Mouse (Mus musculus) layer of hippocampus, postnatal 36 days (tissue): ENCODE measurements around the gene Acot12. TPM values are rescaled to one million over a fixed set of nuclear protein-coding genes. Genes with fewer than 3 reads are reported as not detected.

ENCODE experiments used
- DNase-seq, 2 experiments: peaks; one replicate each; pipeline ENCODE4 v3.0.0; 2022
- total RNA-seq, 2 experiments: library from RNA; stranded (reverse); gene quantifications; 2 replicates each; pipeline ENCODE4 v1.2.3; 2021

Acot12 gene
- total RNA-seq, result under 1 TPM; 0.46 to 0.70 TPM

DNA sequence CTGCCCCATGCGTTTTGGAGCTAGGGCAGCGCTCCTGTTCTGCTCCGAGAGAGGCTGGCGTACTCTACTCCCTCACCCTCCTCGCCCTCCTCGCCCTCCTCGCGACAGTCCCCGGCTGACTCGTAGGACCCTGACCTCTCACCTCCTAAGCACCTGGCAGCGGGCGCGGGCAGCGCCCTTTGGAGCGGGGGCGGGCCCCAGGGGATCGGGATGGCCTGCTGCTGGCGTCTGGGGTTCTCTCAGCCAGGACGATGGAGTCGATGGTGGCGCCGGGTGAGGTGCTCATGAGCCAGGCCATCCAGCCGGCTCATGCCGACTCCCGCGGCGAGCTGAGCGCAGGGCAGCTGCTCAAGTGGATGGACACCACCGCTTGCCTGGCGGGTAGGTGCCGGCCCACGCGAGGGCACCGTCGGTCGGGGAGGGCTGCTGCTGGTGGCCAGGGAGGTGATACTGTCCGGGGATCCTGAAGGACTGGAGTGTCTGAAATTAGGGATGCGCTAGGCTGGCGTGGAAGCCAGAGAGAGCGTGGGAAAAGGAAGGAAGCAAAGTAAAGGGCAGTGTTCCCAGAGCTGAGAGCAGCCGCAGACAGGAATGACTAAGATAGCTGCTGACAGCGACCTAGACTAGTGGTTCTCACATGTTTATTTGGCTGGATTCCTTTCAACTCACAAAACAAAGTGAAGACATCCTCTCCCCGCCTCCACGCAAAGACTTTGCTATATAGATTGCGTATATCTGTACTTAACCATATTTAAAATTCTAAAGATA lies at the start of gene Acot12:
TSS of gene Acot12 (plus strand) at position 233 of the 768 bp plus-strand sequence.
- peak in 1 of 2 experiments; percentile 20 for DNase-seq

DNA sequence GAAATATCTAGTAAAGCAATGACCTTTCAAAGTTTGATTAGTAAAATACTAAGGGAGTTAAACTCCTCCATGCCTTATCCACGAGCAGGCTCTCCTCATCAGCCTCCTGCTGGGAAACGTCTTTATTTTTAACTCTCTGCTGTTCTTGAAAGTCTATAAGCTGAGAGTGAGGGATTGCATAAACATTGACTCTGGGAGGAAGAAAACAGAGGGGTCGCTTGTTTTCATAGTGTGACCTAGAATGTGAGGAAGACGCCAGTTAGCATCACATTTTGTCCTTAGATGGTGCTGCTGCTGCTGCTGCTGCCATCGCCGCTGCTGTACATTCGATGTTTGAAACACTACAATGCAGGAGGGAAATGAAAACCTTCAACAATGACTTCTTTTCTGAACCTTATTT lies 47.7 kb upstream of the Acot12 start:
- no peak for DNase-seq

DNA sequence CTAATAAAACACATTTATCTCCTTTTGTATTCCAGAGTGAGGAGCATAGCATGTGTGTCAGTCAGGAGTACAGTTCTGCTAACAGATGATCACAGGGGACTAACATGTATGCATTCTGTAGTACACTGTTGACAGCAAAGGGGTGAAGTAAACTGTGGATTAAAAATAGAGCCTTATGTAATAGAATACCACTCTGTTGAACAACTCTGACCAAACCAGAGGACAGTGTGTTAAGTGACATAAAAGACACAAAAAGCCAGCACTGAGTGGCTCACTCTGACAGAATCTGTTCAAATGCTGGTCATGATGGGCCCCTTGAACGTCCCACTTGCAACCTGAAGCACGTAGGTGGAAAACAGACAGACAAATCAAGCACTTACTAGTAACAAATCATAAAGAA lies 45.9 kb upstream of the Acot12 start:
- no peak for DNase-seq

DNA sequence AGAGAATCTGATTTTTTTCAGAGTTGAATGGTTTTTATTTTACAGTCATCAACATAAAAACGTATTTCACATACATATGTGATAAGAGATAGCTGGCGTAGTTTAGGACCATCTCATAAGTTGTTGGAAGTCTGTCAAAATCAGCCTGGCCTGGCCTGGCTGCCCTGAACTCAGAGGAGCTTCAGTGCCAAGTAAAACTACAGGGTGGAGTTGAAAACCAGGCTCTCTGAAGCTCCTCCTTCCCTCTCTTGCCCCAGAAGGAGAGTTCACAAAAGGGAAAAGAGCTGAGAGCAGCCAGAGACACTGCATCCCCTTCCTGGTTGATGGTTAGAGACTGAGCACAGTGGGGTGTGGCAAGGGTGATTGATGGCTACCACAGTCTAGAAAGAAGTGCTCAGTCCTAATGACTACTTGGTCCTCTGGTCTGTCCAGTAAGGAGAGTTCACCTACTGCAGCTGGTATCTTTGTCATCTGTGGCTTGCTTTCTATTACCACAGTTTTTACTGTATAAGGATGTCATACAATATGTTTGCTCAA lies 45.1 kb upstream of the Acot12 start:
- no peak for DNase-seq

DNA sequence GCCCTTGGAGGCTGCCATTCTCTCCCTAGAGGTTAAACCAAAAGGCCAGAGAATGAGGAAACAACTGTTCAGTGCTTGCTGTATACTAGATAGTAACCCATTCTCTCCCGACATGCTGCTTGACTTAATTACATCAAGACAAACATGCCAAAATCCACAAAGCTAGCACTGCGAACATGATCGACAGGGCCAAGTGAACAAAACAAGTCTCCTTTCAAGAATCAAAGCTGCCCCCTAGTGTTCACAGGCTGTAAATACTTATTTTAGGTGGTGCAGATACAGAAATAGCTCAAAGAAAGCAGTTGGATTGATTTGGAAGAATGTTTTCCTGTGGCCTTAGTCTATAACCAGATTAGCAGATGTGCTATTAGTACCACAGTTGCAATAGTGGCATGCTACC lies 44.3 kb upstream of the Acot12 start:
- no peak for DNase-seq

DNA sequence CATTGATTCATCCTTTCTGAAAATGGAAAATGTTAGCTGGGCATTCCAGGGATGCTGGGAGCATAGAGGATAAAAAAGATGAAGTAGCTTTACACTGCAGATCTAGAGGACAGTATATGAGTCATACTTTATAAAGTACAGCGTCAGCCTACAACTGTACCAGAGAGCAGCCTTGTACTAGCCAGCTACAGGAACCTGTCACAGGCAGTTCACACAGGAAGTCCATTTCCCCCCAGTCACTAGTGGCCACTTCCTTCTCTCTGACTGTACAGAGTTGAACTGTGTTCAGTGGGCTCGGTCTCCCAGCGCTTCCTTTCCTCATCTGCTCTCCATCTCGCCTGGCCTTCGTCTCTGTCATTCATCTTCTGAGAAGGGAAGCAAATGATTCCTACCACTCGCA lies 39.0 kb upstream of the Acot12 start:
- no peak for DNase-seq

DNA sequence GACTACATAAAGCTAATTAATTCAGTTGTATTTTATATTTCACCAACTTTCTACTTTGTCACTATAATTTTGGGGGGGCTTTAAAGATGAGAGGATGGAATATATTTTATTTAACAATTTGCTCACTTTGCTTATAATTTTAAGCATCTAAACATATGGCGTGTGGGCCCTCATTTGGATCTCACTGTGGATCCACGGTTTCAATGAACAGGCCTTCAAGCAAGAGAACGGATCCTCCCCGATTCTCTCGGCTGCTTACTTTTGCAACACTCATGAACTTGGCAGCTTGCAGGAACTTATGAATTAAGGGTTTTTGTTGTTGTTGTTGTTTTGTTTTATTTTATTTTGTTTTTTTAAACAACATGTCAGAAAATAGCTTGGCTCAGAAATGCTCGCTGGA lies 21.8 kb upstream of the Acot12 start:
- DNase-seq, result no peak

DNA sequence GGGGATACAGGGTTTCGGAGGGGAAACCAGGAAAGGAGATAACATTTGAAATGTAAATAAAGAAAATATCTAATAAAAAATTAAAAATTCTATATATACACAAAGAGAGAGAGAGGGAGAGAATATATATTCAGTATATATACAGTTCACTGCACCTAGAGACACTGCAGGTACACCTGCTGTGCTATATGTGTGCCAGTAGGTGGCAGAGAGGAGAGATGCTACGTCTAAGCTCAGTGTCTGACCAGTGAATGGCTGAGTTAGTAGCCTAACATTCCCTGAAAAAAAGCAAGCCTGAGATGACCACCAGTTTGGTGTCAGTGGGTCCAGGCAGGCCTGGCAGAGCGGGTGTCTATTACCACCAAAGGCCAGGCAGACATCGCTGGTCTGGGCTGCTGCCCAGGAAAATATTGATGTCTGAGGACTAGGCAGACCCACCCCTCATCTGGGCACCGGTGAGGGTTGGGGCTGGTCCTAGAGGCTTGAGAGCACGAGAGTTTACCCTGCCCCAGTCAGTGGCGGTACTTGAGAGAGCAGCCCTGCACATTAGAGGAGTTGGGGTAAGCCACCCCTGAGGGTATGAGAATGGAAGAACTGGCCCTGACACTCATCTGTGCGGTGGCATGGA lies 18.1 kb upstream of the Acot12 start:
- DNase-seq, result no peak

DNA sequence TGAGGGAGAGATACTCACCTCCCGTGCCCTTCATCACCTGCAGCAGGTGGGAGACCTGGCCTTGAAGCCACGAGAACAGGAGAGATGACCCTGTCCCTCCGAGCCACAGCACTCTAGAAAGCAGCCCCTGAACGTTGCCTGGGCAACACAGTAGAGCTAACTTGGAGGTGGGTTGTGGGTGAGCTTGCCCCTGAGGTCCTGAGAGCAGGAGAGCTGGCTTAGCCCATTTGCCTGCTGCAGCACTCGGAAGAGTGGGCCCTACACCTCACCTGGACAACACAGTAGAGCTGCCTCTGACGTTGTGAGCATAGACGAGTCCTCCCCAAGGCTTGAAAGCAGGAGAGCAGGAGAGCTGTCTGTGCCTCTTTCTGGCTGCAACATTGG lies 17.6 kb upstream of the Acot12 start:
- no peak for DNase-seq

DNA sequence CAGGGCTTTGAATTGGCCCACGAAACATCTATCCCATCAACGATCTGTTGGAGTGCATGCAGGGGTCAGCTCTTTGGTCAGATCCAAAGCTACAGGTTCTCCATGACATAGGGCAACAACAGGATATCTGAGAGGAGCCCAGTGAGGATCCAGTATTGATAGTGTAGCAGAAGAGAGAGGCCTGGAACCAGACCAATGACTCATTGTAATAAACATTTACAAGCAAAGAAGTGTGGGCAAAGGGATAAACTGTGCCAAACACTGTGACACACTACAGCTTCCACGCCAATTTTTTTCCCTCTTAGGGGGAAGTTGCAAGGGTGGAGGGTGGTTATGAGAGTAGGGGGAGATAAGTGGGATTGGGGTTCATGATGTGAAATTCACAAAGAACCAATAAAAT lies 17.1 kb upstream of the Acot12 start:
- DNase-seq, result no peak

DNA sequence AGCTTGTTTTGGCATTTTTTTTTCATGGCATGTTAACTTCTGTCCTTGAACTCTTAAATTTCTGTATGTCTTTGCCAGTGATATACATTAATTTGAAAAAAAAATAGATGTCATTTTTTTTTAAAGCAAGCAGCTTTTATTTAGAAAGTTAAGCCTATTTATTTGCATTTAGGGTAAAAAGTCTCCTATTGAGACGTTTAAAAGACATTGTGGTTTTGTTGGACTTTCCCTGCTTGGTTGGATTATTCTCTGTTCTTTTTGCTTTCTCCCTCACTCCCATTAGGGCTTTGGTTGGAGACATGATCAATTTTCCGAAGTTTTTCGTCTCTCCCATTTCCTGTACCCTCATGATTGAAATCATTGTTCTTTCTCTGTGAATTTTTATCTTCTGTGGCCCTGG lies 16.2 kb upstream of the Acot12 start:
- no peak for DNase-seq

DNA sequence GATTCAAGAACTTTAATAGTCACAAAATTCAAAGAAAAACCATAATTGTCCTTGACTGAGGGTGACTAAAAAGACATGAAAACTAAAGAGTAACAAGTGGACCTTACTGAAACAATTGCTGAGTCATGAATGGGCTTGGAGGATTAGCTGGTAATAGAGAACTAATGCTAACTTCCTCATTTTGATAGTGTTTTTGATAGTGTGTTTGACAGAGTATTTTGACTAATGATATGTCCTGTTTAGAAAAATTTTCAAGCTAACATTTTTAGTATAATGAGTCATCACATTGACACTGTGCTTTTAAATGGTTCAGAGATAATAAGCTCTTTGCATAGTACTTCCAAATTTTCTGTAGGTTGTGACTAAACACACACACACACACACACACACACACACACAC lies 13.4 kb upstream of the Acot12 start:
- no peak for DNase-seq

DNA sequence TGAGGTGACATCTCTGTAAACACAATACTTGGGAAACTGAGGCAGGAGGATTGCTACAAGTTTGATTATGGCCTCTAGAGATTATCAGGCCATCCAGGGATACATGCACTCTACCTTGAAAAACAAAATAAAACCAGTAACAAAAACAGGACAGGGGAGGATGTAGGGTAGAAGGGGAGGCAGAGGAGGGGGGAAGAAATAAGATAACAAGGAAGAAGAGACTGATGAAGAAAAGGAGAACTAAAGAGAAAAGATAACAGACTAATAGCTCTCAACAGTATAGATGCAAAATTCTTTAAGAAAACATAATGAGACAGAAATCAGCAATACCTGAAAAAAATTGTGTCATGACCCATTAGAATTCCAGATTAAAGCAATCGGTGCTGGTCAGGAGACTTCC lies 4.1 kb upstream of the Acot12 start:
- DNase-seq, result no peak

DNA sequence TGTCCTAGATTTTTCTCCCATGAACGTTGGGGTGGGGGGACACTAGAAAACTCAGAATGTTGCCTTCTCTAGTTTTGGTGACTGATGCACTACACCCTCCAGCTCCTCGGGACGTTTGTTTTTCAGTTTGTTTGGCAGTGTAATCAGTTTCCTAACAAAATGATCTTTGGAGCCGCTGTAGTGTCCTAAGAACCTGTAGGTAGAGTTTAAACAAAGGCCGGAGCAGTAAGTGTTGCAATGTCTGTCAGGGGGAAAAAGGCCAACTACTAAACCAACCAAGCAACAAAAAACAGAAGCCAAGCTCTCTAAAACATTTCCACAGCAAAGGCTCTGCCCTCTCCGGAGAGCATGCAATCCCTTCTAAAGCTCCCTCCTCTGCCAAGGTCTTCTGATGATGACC lies 461 bp upstream of the Acot12 start:
- no peak for DNase-seq

DNA sequence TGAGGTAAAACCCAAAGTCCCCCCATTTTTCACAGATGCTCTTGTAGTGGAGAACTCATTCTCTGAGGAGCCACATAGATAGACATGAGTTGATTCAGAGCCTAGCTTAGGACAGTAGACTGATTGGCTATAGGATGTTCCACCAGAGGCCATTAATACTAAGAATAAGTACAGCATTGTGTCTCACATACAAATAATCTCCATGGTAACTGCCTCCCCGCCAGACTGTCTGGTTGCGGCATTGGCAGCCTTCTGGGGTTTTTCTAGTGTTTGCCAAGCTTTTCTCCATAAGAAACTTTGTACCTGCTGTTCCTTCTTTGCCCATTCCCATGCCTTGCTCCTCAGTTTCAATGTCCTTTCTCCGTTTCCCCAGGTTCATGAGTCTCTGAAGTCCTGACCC lies 1.9 kb downstream of the Acot12 start:
- no peak for DNase-seq

DNA sequence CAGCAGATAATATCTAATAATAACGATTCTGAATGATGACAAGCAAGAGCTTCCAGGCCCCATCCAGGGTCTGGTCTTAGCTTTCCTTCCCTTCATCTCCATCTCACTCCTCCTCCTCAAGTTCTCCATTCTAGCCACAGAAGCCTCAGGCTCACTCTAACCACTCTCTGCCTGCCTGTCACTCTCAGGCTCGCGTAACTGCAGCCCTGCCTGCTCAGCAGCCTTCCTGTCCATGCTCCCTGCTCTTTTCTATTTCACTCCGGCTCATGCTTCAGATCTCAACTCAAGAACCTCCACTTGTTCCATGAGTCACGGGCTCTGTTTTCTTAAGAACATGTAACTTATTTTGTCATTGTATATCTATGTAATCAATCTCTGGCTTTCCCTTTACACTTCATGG lies 5.2 kb downstream of the Acot12 start:
- DNase-seq, result no peak

DNA sequence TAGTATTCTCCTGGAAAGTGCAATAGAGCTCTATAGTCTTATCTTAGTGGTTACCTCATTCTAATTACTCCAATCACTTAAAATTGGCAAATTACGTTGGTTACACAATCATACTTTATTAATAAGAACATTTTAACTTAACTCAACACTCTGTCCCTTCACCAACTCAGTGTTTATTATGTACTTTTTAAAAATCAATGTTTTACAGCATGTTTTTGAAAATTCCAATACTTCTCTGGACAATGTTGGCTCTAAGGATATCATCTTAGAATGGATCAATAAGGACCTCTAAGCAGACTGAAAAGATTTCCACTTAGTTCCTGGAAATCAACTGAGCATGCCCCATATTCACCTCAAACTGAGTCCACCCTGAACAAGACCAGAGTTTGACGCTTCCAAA lies 7.1 kb downstream of the Acot12 start:
- no peak for DNase-seq

DNA sequence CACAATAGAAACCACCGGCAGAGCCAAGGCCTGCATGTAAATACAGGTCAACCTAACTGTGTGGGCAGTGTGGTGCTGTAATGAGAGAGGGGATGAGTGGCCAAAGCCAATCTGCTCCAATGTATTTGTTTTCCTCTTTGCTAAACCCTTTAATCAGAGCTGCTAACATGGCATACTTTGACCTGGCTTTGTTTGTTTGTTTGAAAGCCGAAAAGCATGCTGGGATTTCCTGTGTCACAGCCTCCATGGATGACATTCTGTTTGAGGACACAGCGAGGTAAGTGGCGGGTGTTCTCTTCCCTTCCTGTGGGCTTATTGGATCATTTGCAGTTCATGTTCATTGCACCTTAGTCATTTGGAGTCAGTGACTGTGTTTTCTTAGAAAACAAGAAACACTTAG lies 8.7 kb downstream of the Acot12 start:
- no peak for DNase-seq

DNA sequence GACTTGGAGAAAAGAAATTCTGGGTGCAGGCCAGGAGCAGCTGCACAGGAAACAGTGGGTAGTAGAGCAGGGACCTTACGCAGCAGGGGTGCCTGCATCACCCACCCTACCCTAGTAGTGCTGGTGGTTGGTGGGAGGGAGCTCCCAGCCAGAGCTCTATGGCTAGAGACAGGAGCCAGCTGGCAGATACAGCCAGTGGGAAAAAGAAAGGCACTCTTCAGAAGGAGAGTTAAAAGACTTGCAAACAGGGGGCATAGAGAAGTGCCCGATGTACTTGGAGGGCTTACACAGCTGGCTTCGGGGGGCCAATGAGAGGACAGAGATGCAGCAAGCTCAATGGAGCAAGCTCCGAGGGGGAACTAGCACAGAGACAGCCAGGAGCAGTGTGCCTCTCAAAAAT lies 12.4 kb downstream of the Acot12 start:
- no peak for DNase-seq

DNA sequence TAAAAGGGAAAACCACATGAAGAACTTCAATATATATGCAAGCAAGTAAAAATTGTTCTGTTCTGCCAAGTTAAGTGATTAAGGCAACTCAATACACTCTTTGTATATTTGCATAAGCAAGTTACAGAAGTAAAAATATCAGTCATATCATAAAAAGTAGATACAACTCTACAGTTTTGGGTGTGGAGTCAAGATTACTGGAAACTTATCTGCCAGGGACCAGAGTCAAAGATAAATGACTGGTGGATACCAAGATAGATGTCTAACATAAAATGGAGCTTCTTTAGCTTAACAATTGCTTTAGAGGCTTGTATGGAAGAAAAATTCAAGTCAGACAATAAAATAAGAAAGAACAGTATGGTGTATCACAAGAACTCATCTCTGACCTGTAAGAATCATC lies 13.4 kb downstream of the Acot12 start:
- no peak for DNase-seq

DNA sequence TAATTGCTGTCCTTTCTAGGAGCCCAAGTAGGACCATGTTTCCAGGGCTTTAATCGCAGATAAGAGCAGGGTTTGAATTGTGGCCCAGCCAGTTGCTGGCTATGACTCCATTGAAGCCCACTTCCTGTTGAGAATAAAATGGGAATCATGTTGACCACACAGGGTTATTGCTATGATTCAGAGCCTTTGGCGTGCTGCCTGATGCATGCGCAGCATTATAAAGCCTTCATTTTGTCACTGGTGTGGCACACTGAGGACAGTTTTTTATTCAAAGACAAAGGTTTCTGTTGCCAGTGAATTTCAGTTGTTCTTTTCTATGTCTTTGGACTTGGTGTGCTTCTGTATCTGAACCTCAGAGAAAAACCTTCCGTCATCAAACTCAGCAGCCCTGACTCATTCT lies 14.9 kb downstream of the Acot12 start:
- no peak for DNase-seq

DNA sequence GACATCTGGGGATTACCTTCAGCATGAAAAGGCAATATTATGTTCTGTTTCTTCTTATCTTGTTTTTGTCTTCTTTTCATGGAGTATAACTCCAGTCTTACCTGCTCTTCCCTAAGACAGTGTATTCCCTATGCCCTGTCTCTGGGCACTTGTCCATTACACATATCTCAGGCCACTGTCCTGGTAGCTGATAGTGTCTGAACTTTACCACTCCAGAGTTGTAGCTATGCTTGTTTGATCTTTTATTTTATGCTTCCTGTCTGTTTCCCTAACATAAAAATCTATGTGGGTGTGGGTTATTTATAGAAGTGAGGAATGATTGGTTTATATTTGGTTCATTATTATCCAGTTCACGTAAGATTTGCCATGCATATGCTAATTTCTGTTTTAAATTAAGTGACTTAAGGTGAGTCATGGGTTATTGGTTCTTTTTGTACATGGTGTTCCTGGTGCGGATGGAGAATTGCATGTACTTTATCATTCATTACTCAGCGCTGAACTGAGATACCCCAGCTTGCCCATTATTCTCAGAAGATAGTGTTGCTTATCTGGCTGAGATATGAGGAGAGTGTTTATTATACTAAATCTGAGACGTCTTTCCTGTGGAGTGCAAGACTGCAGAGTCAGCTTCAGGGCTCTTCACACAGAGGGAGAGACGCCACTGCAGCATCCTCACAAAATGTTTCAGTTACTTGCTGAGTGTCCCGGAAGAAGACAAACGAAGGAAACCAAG lies 17.2 kb downstream of the Acot12 start:
- DNase-seq, result no peak

DNA sequence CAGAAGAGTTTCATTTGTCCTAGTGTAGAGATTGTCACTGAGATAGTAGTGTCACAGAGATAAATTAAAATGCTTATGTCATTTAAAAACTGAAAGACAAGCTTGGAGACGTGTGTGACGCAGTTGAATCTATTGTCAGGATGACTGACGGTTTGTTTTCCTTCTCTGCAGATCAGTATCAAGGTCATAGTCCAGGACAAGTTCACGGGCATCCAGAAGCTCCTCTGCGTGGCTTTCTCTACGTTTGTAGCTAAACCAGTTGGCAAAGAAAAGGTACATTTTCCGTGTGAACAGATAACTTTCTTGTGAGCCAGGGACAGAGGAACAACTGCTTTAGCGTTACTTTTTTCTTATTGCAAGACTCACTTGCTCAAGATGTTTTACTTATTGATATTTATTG lies 18.5 kb downstream of the Acot12 start:
- DNase-seq, result no peak
